Mouse (Mus musculus): Measurements from ENCODE around the gene Plcb2.
A peak's percentile ranks its signal among the peaks of the same experiment; 100 is the strongest.

The Plcb2 gene

GRCm38 (mm10) chr2:118751896-118752791 is 23.9 kb upstream of the Plcb2 start:
- DNase-seq (ENCODE audit: low spot score in 2 of 2), result no peak

DNA sequence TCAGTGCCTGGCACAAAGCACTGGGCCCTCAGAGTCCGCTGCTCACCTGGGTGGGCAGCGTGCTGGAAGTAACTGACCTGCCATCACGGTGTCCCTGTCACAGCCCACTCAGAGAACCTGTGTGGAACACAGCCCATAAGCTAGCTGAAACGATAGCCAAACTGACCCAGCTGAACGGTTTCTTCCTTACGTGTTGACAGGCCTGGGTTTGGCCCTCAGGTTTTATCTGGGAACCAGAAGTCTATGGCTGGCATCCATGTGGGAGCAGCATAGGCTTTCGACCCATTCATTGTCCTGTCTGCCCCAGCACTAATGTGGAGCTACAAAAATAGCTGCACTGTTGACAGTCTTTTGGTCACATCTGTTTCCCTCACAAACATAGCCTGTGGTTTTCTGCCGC is 22.2 kb upstream of the Plcb2 start:
- no peak for DNase-seq (ENCODE audit: low spot score in 2 of 2)

GRCm38 (mm10) chr2:118749341-118749884 is 21.2 kb upstream of the Plcb2 start:
- no peak for DNase-seq (ENCODE audit: low spot score in 2 of 2)

GRCm38 (mm10) chr2:118747301-118747960 is 19.2 kb upstream of the Plcb2 start:
- DNase-seq (ENCODE audit: low spot score in 2 of 2), result no peak

DNA sequence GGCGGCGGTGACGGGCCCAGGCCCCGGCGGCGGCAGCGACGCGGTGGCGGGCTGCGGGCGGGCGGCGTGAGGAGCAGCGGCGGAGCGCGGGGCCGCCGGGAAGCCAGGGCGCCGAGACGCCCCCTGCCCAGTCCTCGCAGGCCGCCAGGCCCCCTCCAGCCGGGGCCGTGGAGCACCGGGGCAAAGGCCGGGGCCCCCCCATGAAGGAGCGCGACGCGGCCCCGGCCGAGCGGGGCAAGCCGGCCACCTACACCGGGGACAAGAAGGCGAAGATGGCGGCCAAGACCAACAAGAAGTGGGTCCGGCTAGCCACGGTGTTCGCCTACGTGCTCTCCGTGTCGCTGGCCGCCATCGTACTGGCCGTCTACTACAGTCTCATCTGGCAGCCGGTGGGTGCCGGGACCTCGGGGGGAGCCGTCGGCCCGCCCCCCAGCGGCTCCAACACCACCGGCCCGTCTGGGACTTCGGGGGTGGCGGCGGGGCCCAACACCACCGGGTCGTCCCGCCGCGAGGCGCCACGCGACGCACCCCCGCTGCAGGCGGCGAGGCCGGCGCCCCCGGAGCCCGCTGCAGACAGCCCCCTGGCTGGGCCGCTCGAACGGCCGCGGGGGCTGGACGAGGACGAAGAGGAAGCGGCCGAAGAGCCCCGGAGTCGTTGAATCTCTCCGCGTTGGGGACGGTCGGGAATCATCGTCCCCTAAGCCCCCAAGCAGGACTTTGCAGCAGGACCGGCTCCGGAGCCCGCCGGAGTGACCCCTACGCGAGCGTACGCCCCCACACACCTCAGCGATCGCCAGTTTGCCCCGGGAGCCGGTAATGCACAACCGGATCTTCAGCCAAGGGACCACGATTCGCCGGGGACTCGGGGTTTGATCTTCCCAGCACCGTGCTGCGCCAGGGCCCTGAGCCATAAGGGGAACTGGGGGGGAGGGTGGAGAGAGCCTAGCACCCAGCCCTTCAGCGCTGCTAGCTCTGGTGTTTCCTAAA is 18.0 kb upstream of the Plcb2 start:
- no peak for DNase-seq (ENCODE audit: low spot score in 2 of 2)

- peak; percentile 66 to 82 for DNase-seq (ENCODE audit: low spot score in 2 of 2)
Observed at GRCm38 (mm10) chr2:118745232-118745884, 17.1 kb upstream of the Plcb2 start, which contains the start of gene Inafm2. TSS of gene Inafm2 (plus strand) at chr2:118745758.

- no peak for DNase-seq (ENCODE audit: low spot score in 2 of 2)
Observed at GRCm38 (mm10) chr2:118744621-118745020, 16.4 kb upstream of the Plcb2 start.

DNA sequence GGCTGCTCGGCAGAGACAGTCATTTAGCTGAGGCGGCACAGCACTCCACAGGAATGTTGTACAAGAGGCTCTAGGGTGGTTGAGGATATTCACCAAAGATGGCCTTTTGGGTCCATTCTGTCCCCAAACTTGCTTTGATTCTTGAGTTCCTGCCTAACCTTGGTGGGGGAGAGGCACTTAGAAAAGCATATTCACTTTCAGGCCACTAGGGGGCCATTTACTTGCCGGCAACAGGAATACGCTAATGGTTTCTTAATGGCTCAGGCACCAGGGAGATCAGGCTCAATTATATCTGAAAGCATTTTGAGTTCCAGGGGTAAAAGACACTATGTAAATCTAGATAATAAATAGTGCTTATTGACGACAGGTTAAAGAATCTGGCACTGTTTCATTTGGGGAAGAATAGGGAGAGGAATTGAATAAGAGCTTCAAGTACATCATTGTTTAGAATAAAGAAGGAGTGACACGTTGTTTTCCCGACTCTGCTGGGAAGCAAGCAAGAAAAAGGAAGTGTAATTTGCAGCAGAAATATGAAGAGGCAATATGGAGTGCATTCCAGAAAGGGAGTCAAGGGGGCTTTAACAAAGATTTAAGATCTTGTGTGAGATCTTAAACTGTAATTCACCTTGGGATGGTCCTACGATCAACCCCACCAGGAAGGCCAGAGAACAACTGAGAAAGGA is 15.2 kb upstream of the Plcb2 start:
- DNase-seq (ENCODE audit: low spot score in 2 of 2), result no peak

GRCm38 (mm10) chr2:118741183-118741582 is 12.9 kb upstream of the Plcb2 start:
- DNase-seq (ENCODE audit: low spot score in 2 of 2), result no peak

GRCm38 (mm10) chr2:118740341-118740740 is 12.1 kb upstream of the Plcb2 start:
- DNase-seq (ENCODE audit: low spot score in 2 of 2), result no peak

- DNase-seq (ENCODE audit: low spot score in 2 of 2), result no peak
Observed at GRCm38 (mm10) chr2:118733341-118733740, 5.1 kb upstream of the Plcb2 start.

GRCm38 (mm10) chr2:118731981-118732380 is 3.7 kb upstream of the Plcb2 start:
- no peak for DNase-seq (ENCODE audit: low spot score in 2 of 2)

DNA sequence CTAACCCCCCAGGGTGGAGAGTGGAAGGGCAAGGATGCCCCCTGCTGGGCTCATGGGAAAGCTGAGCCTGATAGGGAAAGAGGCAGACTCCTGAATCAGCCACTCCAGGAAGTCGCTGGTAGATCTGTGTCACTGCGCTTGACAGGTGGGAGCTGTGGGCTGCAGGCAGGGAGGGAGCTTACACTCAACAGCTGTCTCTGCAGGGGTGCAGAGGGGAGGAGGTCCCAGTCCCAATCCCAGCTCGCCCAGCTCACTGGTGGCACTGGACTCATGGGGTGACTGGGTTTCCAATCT is 2.3 kb upstream of the Plcb2 start:
- DNase-seq (ENCODE audit: low spot score in 2 of 2), result peak; percentile 67 to 80

DNA sequence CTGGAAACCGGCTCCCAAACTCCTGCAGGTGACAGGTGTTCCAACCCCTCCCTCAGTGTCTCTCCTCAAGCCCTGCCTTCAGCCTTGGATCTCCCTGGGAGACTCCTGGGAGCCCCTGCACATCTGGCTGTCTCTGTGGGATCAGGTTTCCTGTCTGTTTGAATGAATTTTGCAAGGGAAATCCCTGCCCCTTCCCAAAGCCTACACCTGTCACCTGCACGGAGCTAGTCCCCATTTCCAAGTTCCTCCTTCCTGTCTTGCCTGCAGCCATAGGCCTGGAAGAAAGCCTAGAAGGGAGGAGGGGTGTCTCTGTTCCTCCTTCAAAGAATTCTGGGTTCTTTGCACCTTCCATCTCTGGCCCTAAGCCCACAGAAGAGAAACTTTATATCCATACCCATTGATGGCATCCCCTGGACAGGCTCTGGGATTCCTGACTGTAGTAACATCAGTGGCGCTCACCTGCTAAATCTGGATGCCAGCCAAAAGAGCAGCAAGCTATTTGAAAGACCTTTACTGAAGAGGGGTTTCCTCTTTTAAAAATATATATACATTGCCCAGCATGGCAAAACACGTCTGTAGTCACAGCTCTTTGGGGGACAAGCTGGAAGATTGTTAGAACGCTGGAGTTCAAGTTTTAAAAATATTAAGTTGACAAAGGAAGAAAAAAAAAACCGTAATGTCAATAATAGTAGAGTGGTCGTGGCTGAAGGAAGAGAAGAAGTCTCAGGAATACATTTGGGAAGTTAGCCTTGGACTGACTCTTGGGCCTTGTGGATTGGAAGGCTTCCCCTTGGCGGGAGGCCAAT is 1.8 kb upstream of the Plcb2 start:
- no peak for DNase-seq (ENCODE audit: low spot score in 2 of 2)

GRCm38 (mm10) chr2:118729194-118729593 is 956 bp upstream of the Plcb2 start:
- DNase-seq (ENCODE audit: low spot score in 2 of 2), result no peak

GRCm38 (mm10) chr2:118727911-118728310 is 327 bp downstream of the Plcb2 start:
- no peak for DNase-seq (ENCODE audit: low spot score in 2 of 2)

- DNase-seq (ENCODE audit: low spot score in 2 of 2), result no peak
Observed at GRCm38 (mm10) chr2:118726873-118727272, 1.4 kb downstream of the Plcb2 start.

DNA sequence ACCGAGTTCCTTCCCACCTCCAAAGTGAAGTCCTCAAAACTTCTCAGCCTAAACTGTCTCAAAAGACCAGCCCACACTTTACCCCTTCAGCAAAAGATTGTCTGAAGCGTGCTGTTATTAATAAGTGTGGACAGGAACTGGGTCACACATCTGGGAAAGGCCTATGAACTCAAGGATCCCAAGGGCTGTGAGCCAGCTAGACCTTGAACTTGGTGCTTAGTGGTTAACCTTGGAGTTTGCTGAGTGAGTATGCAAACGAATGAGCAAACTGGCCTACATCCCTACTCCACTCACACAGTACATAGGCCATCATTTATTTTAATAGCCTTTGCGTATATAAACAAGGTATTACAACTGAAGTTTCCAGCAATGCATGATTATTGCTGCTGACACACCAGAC is 2.7 kb downstream of the Plcb2 start:
- DNase-seq (ENCODE audit: low spot score in 2 of 2), result no peak

GRCm38 (mm10) chr2:118723693-118724486 is 4.3 kb downstream of the Plcb2 start:
- no peak for DNase-seq (ENCODE audit: low spot score in 2 of 2)

Measured in frontal cortex, postnatal 25 days (tissue).